Mouse (Mus musculus): ENCODE data around the gene Dpf3. TPM values are rescaled to one million over a fixed set of nuclear protein-coding genes. Genes with fewer than 3 reads are reported as not detected.

The Dpf3 gene
- total RNA-seq, 2 experiments from 2014 or later, result 4.4 to 7.8 TPM

DNA sequence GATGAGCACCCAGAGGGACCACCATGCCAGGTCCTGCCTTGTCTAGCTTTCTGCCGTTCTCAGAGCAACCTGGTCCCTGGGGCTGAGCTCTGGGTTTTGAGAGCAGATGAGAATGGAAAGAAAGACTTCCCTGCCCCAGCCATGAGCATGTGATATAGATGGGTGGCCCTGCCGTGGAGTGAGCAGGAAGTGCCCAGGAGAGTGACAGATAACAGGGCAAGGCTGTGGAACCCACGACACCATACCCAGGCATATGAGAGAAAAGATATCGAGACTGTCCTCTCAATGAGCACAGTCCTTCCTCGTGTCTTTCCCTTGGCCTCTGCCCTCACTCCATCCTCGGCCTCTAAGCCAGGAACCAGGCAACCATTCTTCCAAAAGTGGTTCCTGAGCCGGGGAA, 172.8 kb downstream of the Dpf3 start:
- intact Hi-C loops (cut with DNase I), result no loop called here
- DNase-seq (ENCODE audit: low spot score in 2 of 2), result no peak

DNA sequence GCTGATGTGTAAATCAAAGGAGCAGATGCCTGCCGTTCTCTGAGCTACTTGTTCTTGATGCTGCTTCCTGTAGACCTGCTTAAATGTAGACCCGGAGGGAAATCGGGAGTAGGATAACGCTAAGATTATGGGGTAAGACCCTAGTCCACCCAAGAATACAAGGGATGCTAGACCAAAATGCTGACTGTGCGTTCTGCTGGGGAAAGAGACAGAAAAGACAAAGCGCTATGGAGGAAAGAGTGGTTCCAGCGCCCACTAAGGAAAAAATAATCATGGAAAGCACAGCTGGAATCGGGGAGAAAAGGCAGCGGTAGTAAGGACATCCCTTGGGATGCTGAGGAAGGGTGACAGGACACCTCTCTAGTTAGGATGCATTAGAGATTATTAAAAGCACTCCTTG, 174.7 kb downstream of the Dpf3 start:
- no peak for DNase-seq (ENCODE audit: low spot score in 2 of 2)
- intact Hi-C loops (cut with DNase I), result no loop called here

DNA sequence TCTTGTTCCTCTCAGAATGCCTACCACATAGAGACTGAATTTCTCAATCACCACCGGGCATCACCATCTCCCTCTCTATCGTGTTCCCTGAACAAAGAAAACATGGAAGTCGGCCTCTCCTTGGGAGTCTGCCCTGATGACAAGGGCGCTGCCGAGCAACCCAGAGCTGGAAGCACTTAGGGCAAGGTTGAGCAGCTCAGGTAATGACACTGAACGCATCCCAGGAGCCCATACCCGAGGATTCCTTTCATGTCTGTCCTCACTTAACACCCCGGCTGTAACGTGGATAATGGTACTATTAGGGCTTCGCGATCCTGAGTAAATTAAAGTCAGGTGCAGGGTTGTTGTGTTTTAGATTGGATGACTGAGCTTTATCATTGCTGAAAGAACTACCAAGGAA, 176.9 kb downstream of the Dpf3 start:
- no peak for DNase-seq (ENCODE audit: low spot score in 2 of 2)
- intact Hi-C loops (cut with DNase I), result no loop called here

DNA sequence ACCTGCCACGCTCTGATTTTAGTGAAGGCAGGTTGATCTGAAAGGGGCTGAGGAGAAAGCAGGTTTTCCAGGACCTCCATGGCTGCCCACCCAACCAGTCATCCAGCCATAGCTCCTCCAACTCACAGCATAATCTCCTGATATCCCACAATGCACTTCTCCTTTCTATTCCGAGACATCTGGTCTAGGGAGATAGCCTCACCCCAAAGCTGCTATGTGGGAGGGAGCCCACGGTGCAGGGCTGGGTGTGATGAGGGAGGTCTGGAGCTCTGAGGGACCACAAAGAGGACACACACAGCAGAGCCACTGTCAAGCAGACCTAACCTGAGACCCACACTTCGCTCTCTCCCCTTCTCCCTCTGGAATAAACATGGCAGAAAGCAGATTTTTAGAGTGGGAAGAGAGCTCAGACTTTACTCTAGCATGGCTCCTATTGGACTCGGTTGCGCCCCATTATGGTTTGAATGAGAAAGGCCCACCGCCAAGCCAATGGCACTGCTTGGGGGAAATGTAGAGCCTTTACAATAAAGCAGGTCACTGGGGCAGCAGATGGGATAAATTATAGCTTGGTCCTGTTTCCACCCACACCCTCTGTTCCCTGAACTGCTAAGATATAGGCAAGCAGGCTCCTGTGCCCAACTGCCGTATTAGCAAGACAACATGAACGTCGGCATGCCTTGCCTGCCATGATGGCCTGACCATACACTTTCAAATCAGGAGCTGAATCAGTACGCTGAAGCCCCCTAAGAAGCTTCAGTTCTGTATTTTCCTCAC, 178.3 kb downstream of the Dpf3 start:
- DNase-seq (ENCODE audit: low spot score in 2 of 2), result no peak

DNA sequence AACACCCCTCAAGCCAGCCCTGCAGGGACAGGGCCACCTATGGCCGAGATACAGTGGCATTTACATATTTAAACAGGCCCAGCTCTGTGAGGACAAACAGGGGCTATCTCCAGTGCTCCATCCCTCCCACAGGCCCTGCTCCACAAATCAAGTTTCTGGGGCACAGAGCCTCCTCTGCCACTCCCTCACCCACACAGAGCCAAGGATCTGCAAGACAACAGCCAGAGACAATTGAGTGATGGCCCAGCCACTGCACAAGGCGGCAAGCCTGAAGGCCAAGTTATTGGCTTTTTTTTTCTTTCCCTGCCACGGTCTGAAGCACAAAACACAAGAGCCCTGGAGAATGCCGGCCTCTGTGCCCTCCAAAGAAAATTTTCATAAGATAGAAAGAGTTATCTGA, 178.9 kb downstream of the Dpf3 start:
- DNase-seq (ENCODE audit: low spot score in 2 of 2), result no peak
- intact Hi-C loops (cut with DNase I), result no loop called here

More for the DNA sequence above, 178.3 kb downstream of the Dpf3 start:
- intact Hi-C loops (cut with DNase I), result no loop called here

DNA sequence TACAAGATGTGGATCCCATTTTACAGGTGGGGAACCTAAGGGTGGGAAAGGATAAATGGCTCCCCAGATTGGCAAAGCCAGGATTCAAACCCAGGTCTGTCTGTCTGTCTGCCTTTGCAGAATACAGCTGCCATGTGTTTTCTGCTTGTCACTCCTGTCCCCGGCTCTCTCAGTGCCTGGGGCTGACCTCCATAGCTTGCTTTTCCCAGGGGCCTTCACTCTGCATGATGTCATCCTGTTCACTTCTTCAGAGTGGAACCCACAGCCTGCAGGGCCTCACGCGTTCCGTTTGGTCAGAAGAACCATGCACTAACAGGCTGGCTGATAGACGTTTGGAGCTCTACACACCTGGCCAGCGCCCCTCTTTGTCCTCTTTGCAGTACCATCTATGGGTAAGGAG, 184.3 kb downstream of the Dpf3 start:
- intact Hi-C loops (cut with DNase I), result no loop called here
- DNase-seq (ENCODE audit: low spot score in 2 of 2), result no peak

DNA sequence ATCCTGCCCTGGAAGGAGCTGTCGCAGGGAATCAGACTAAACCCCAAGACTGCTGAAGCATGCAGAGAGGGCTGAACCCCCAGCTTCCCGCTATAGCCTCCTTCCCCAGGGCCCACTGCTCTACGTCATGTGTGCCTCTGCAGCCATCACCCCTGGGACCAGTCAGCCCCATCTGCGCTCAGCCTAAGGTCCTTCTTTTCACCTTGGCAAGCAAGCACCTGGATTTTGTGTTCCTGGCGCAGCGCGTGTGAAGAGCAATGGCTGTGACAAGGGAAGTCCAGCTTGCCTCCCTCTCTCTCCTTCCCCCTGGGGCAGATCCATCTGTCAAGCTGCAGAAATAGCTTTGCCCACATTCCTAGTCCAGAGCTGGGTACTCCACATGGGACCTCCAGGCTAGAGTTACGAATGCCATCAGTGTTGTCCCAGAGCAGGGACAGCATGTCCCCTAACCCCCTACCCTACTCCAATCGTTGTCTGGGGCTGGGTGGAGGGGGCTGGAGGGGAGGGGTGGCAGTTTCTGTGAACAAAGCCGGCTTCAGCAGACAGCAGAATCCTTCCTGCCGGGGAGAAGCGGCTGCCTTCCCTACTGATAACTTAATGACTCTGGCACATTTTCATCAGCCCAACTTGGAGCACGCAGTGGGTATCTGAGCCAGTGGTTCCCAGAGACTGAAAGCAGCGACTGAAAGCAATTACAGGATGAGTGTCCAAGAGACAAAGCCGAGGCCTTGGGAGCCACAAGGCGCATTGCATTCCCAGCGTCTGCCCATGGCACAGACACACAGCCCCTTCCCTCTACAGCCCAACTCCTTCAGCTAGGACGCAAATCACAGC, 185.0 kb downstream of the Dpf3 start:
- intact Hi-C loops (cut with DNase I), result no loop called here
- DNase-seq (ENCODE audit: low spot score in 2 of 2), result peak; percentile 20 to 27

DNA sequence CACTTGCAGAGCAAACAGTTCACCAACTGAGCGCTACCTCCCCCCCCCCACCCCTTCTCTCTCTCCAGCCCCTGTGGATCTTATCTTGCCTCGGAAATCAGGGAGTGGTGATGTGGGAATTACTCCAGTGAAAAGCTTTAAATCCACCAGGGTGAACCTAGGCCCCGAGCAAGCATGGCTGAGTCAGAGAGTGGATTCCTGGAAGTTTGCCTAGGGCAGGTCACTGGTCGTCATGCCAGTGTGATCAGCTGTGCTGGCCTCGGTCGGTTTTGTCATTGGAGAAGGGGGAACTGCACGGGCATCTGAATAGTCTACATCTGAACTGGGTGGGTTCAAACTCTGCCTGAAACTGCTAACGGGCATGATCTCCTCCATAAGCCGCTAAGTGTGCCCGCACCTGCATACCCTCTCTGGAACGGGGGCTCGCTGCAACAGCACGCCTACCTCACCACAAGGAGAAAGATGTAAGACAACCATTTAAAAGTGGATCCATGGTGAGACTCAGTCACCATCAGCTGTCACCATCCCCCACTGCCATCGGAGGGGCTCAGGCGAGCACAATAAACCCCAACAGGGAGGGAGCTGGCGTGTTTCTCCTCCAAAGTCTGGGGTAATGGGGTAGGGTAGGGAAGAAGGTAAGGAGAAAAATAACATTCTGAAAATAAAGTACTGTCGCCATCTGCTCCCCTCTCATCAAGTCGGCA, 185.7 kb downstream of the Dpf3 start:
- intact Hi-C loops (cut with DNase I), result no loop called here
- no peak for DNase-seq (ENCODE audit: low spot score in 2 of 2)

DNA sequence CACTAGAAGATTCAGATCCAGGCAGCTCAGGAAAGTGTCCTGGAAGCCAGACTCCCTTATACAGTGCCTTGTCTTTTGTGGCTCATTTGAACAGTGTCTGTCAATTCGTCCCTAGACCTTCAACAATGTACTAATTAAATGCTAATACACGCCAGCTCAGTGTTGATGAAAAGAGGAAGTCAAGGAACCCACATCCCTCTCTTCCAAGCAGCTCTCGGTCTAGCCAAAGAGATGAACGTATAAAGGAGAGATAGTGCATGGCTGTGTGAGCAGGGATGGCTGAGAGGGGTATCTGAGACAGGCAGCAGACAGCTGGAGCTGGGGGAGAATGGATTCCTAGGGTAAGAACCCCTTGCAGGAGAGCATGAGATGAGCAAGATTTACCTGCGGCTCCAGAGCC, 189.2 kb downstream of the Dpf3 start:
- no peak for DNase-seq (ENCODE audit: low spot score in 2 of 2)
- intact Hi-C loops (cut with DNase I), result no loop called here

DNA sequence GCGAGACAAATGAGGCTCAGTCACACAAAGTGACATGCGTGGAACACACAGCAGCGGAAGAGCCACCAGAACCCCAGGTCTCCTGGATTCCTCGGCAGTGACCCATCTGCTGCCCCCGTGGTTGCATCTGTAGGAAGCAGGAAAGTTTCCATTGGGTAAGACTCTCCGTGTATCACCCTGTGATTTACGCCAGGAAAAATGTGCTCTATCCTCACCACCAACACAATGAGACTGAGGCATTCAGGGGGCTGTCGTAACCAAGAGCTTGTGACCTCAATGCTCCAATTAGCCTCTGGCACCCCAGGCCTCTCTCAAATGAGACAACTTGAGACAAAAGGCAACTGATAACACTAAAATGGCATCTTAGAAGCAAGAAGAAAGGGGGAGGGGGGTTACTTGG, 192.5 kb downstream of the Dpf3 start:
- intact Hi-C loops (cut with DNase I), result no loop called here
- no peak for DNase-seq (ENCODE audit: low spot score in 2 of 2)

DNA sequence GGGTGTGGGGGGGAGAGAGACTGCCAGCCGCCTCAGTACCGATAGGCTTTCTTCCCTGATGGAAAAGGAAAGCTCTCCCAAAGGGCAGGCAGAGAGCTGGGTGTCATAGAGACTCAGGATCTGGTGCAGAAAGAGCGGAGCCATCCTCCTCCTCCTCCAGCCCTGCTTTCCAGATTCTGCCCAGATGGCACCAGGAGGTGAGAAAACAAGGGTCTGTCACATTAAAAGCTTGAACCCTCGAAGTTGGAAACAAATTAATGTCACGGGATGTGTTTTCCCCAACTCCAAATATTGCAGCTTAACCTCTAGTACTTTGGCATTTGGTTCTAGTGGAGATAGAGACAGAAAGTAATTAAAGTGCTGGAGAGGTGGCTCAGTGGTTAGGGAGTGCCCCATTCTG, 195.6 kb downstream of the Dpf3 start:
- intact Hi-C loops (cut with DNase I), result no loop called here
- no peak for DNase-seq (ENCODE audit: low spot score in 2 of 2)

DNA sequence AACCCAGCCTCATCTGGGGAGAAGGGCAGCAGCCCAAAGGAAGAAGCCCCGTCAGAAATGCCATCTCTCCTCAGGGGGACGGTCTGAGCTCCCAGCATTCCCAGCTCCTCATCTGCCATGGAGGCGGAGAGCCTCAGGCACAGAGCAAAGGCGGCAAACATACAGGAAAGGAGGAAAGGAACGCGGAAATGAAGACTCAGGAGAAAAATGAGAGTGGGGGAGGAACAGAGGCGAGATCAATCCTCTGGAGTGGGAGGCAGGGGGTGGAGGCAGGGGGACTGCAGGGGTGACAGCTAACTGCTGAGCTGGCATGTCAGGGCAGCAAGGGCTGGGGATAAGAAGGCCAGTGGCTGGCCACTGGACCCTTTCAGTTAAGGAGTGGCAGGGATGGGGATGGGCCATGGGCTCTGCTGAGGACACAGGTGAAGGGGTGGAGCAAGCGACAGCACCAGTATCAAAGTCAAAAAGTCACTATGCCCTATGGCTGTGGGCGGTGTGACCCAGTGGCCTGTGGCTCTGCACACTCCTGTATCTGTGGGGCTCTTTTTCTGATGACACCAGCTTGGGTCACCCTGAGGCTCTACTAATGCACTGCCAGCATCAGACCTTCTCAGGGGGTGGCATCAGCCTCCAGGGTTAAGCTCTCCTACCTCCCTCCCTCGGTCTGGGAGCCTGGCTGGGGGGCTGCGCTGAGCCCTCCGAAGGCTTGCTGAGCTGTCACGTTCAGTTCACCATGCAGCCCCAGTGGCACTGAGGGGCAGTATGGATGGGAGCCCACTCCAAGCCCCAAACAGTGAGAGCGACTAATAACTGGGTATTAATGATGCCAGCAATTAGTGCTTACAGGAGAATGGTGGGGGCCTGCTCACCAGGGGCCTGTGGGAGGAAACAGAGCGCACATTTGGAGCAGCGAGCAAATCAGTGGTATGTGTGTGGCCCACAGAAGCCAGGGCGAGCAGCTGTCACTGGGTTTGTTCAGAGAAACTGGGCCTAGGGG, 200.7 kb downstream of the Dpf3 start:
- no peak for DNase-seq (ENCODE audit: low spot score in 2 of 2)
- intact Hi-C loops (cut with DNase I), result no loop called here

DNA sequence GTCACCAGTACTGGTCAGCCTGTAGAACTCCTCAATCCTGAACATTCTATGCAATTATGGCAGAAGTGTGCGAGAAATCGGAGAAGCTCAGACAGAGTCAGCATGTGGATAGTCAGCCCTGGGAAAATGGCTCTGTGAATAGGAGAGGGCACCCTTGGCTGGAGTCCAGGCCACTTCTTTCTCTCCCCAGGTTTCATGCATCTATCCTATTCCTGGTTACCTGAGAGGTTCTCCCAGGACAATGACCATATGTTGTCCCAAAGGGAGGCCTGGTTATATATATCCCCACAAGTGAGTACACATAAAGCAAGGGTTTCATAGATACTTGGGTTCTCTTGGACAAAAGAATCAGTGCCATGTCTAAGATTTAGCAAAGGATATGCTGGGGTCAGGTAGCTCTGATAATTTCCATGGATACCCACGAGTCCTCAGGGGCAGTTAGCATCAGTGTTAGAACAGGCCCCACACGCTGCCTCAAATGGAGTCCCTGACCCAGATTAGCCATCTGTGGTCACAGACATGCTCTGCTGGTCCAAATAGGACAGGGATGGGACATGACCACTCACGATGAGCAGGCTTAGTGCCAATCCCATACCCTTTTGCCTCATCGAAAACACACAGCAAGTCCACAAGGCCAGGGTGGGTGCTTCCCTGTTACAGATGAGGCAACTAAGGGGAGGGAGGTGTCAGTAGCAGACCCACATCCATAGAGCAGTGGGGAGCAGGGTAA, 203.8 kb downstream of the Dpf3 start:
- intact Hi-C loops (cut with DNase I), result no loop called here
- DNase-seq (ENCODE audit: low spot score in 2 of 2), result no peak

DNA sequence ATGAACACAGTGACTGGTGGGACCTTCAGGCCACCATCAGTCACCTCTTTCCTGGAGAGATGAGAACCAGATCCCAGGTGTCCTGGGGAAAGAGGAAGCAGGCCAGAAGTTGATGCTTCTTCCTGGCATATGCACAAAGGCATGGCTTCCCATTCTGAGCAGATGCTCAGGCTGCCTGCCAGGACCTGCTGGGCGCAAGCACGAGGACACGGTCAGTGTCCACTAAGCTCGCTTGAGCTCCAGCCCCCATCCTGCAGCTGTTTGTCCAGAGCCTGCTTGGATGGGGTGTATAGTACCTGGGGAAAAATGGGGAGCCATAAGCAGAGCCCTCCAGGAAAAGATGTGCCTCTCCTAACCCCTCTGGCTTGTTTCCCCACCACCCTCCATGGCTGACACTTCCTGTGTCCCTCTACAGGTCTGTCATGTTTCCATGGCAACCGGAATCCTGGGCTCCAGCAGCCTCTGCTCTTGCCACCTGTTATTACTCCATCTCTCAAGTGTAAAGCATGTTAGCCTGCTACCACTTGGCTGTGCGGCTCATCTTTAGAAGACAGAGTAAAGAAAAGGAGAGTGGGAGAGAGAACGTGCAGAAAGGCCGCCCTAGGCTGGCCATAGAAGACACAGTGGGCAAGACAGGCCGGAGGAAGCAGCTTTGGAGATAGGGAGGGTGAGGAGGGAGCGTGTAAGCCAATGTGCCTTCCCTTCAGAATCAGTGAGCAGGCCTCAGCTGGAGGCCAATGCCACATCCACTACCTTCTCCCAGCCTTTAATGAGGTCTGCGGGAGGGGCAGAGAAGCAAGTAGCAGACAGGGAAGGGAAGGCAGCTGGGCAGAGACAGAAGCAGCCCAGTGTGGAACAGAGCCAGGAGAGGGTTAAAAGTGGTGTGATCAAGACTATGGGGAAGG, 209.7 kb downstream of the Dpf3 start:
- DNase-seq (ENCODE audit: low spot score in 2 of 2), result peak in 1 of 2 experiments; percentile 13
- intact Hi-C loops (cut with DNase I), result no loop called here

DNA sequence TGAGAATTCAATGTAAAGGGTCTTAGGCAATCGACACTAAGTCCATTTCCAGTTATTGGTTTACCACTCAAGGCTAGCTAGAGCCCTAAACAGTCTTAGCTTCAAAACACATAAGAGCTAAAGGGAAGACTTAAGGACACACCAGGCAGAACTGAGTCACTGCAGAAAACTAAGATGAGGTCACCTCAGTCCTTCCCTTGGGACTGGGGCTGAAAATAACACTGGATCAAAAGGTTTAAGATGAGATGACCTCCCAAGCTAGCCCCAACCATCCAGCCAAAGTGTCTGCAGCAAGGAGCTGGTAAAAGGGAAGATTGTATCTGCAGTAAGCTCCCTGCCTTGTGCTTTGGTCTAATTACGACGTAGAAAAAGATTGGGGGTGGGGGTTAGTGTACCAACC, 216.3 kb downstream of the Dpf3 start:
- intact Hi-C loops (cut with DNase I), result no loop called here
- no peak for DNase-seq (ENCODE audit: low spot score in 2 of 2)

DNA sequence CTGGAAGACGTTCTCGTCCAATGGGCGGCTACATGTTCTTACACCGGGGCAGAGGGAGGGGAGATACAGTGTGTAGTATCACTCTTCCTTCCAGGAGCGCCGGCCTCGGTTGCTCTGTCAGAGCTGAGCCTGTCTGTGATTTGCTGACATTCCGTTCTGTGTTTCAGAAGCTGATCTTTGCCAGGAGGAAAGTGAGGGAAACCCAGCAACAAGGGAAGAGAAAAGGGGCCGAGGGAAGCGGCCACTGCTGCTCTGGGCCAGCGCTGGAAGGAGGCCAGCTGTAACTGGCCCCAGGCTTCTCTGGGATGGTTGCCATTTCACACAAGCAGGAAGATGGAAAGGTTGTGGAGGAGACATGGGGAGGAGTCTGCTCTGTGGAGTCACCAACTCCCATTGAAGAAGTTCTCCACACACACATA, 219.0 kb downstream of the Dpf3 start:
- intact Hi-C loops (cut with DNase I), result loop anchor here (5.0 kb wide), 1 partner anchor 219 kb away; the partner anchor contains the start of gene Dpf3
- peak; percentile 33 to 49 for DNase-seq (ENCODE audit: low spot score in 2 of 2)

DNA sequence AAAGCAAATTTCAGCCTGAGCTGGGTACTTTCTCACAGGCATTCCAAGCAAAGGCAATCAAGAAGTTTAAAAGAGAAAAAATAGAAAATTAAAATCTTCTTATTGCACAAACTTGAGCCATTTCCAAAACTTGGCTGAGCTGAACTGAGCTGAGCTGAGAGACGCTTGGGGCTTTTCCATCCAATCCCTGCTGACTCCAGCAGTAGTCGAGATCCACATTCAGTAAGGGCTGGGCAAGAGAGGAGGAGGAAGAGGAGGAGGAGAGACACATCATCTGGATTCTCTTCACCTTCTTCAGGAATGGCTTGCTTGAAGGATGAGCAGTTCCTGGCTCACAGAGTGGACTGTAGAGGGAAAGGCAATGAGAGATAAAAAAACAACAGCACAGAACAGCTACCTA, 227.0 kb downstream of the Dpf3 start:
- DNase-seq (ENCODE audit: low spot score in 2 of 2), result no peak
- intact Hi-C loops (cut with DNase I), result no loop called here

DNA sequence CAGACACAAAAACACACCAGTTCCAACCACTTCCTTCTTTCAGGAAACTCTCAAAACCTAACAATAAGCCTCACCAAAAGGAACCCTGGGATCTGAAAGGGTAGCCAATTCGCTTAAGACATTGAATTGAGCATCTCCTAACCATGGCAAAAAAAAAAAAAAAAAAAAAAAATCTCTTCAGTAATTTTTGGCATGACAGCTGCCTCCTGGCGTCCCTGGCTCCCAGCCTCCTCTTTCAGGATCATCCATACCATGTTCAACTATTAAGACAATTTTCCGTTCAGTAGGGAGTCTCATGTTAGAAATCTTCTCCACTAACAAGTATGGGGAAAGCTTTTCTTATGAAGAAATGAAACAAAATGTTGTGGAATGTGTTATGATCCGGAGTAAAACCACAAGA, 233.1 kb downstream of the Dpf3 start:
- no peak for DNase-seq (ENCODE audit: low spot score in 2 of 2)
- intact Hi-C loops (cut with DNase I), result no loop called here
